Comparison of ENCODE assay signal across 20 mouse cellular contexts in the genomic region with DNA sequence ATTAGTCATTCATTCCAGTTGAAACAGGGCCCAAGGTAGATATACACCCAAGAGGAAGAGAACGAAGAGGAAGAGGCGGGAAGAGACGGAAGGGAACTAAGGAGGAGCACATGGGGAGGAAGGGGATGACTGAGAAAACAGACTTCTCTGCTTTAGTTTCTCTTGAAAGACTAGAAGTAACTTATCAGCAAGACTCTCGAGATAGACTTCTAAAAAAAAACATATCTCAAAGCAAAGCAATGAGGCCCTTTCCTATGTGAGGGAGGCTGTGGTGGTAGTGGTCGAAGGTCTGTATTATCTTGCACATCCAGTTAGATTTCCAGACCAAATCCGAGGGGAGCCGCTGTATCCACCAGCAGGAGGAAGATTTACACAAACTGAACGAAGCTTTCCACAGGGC. TPM values are rescaled to one million over a fixed set of nuclear protein-coding genes. Genes with fewer than 3 reads are reported as not detected.
DNase-seq lines count a peak whose midpoint lies in the region; ATAC-seq lines count a peak whose summit lies in the region.
"Had no signal": no experiment of that assay in that cellular context is flagged by ENCODE, and none has a peak within 500 bp of the region (broad histone marks: within the 10 kb centered on the region; RNA-seq: fewer than 3 reads in every experiment).

No protein-coding gene starts in this region.

- H3K4me2 ChIP-seq in heart, embryonic 11.5 days, result no peak overlapping the region
- H3K4me2 ChIP-seq in heart, embryonic 13.5 days, result peak overlapping the region; percentile 40; the same call in 1 of the 2 replicates
- no peak overlapping the region for H3K4me2 ChIP-seq in liver, embryonic 12.5 days
- H3K4me2 ChIP-seq: embryonic facial prominence, embryonic 13.5 days; embryonic facial prominence, embryonic 15.5 days; forebrain, embryonic 12.5 days had no signal

- ATAC-seq in heart, embryonic 11.5 days (replicated peaks; ENCODE audit: insufficient number of reproducible peaks, low FRiP score, low TSS enrichment), result no peak
- ATAC-seq in heart, embryonic 13.5 days (ENCODE audit: extremely low read depth, insufficient number of reproducible peaks, low FRiP score, low TSS enrichment), result no peak
- no peak for ATAC-seq in liver, embryonic 12.5 days
- ATAC-seq: CD4-positive, CD25-positive, alpha-beta regulatory T cell, adult 4 months; forebrain, embryonic 16.5 days had no signal

- 0 out of 2 replicates have a peak overlapping the region, but pooled peaks have one; percentile 31 for H3K27ac ChIP-seq in heart, embryonic 11.5 days (ENCODE audit: low read depth, low read length)
- peak overlapping the region; percentile 1 for H3K27ac ChIP-seq in heart, embryonic 13.5 days (replicated peaks)
- peak overlapping the region; percentile 11; the same call in 1 of the 2 replicates for H3K27ac ChIP-seq in liver, embryonic 12.5 days
- H3K27ac ChIP-seq: embryonic facial prominence, embryonic 13.5 days; embryonic facial prominence, embryonic 15.5 days; forebrain, embryonic 12.5 days had no signal

- no peak overlapping the region for H3K4me3 ChIP-seq in heart, embryonic 11.5 days (ENCODE audit: low read depth, low read length)
- H3K4me3 ChIP-seq in heart, embryonic 13.5 days, result no peak overlapping the region
- no peak overlapping the region for H3K4me3 ChIP-seq in liver, embryonic 12.5 days
- H3K4me3 ChIP-seq: embryonic facial prominence, embryonic 13.5 days; embryonic facial prominence, embryonic 15.5 days; erythroblast, embryonic 14.5 days; forebrain, embryonic 12.5 days had no signal

- no peak overlapping the region for H3K9ac ChIP-seq in heart, embryonic 11.5 days (ENCODE audit: low read depth, low read length)
- H3K9ac ChIP-seq in heart, embryonic 13.5 days, result no peak overlapping the region
- no peak overlapping the region for H3K9ac ChIP-seq in liver, embryonic 12.5 days
- H3K9ac ChIP-seq: embryonic facial prominence, embryonic 13.5 days; embryonic facial prominence, embryonic 15.5 days; forebrain, embryonic 12.5 days had no signal

- H3K4me1 ChIP-seq in heart, embryonic 11.5 days (ENCODE audit: control insufficient read depth, insufficient read depth, low read length), result peaks cover 16% of the 10 kb centered on the region
- H3K4me1 ChIP-seq in heart, embryonic 13.5 days, result peaks cover 65% of the 10 kb centered on the region
- peaks cover 74% of the 10 kb centered on the region for H3K4me1 ChIP-seq in liver, embryonic 12.5 days
- H3K4me1 ChIP-seq: embryonic facial prominence, embryonic 15.5 days had no signal

- 35% methylated on average over 8 of the region's 8 CpGs for WGBS in heart, embryonic 11.5 days (ENCODE audit: insufficient replicate concordance)
- 39% methylated on average over 8 of the region's 8 CpGs for WGBS in heart, embryonic 13.5 days
- WGBS in liver, embryonic 12.5 days (ENCODE audit: insufficient replicate concordance), result 37% methylated on average over 8 of the region's 8 CpGs

- H3K36me3 ChIP-seq in heart, embryonic 11.5 days (ENCODE audit: control insufficient read depth, insufficient read depth, low read length), result no peaks in the 10 kb centered on the region
- no peaks in the 10 kb centered on the region for H3K36me3 ChIP-seq in heart, embryonic 13.5 days
- peaks cover 9% of the 10 kb centered on the region; the same call in 1 of the 2 replicates for H3K36me3 ChIP-seq in liver, embryonic 12.5 days
- H3K36me3 ChIP-seq: embryonic facial prominence, embryonic 13.5 days; embryonic facial prominence, embryonic 15.5 days; forebrain, embryonic 10.5 days; forebrain, embryonic 12.5 days had no signal

- no peaks in the 10 kb centered on the region for H3K9me3 ChIP-seq in heart, embryonic 11.5 days (replicated peaks; ENCODE audit: control insufficient read depth, low read length)
- H3K9me3 ChIP-seq in heart, embryonic 13.5 days, result no peaks in the 10 kb centered on the region
- H3K9me3 ChIP-seq in liver, embryonic 12.5 days (replicated peaks), result no peaks in the 10 kb centered on the region
- H3K9me3 ChIP-seq: embryonic facial prominence, embryonic 13.5 days; embryonic facial prominence, embryonic 15.5 days; forebrain, embryonic 10.5 days; forebrain, embryonic 12.5 days; G1E had no signal

- H3K27me3 ChIP-seq in heart, embryonic 11.5 days (ENCODE audit: control insufficient read depth, insufficient read depth, low read length), result no peaks in the 10 kb centered on the region
- H3K27me3 ChIP-seq in heart, embryonic 13.5 days (replicated peaks), result peaks cover 3% of the 10 kb centered on the region; the same call in 1 of the 2 replicates
- no peaks in the 10 kb centered on the region for H3K27me3 ChIP-seq in liver, embryonic 12.5 days (replicated peaks)
- H3K27me3 ChIP-seq: CH12.LX; embryonic facial prominence, embryonic 13.5 days; embryonic facial prominence, embryonic 15.5 days; forebrain, embryonic 12.5 days had no signal

- DNase-seq in heart, adult 9 months (ENCODE audit: low spot score in 2 of 2), result no peak
- DNase-seq in heart, postnatal 4 days, result no peak
- DNase-seq in liver, result no peak
- DNase-seq: adrenal gland, adult 2 months; cerebellum, adult 11 months; cerebellum, adult 18-20 months; cerebellum, adult 8-10 months; cerebellum, adult 9-11 months had no signal

RNA-seq across cellular contexts. Expression of gene St6galnac3, which starts 50.6 kb away (rescaled TPM):
- 29.6 and 33.6 TPM in 2 replicates for polyA plus RNA-seq in heart, embryonic 11.5 days (2014; fragmentation: Nextera tagmentation; extraction: Ambion mirVana)
- polyA plus RNA-seq in heart, embryonic 13.5 days (2015; fragmentation: Nextera tagmentation; extraction: Ambion mirVana), result 21.7 and 24.8 TPM in 2 replicates
- 10 to 100 TPM; 12.9 to 17.8 TPM for total RNA-seq in heart, postnatal 4 days (2021)
- 12.9 and 13.6 TPM in 2 replicates for polyA plus RNA-seq in liver, embryonic 12.5 days (2016; fragmentation: Nextera tagmentation; extraction: Ambion mirVana)
